ENCODE assay signal across 1 mouse cellular context in the genomic region with DNA sequence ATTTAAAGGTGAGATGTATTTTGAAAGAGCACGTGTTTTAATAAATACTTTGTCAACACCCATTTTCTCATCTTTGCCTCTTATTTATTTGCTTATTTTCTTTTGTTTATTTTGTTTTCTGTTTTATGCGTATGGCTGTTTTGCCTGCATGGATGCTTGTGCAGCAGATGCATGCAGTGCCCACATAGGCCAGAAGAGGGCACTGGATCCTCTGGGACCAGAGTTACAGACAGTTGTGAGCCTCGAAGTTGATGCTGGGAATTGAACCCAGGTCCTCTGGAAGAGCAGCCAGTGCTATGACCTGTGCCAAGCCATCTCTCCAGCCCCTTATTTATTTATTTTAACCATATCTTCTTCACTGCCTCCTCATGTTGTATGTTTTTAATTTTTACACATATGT.
TF ChIP-seq lines count a peak whose summit lies in the region.

No protein-coding gene starts in this region.

TF ChIP-seq in MEL, 35 proteins besides CTCF, POLR2A, EP300 and RAD21:
- no peak for TF ChIP-seq ETS1 (IDR thresholded peaks at IDR 0.05; ENCODE audit: low read depth, low read length)
- no peak for TF ChIP-seq NELFE (IDR thresholded peaks at IDR 0.05; ENCODE audit: low read depth, low read length)
- no peak for TF ChIP-seq MAFK (IDR thresholded peaks at IDR 0.05; ENCODE audit: borderline replicate concordance, low read depth, low read length)
- no peak for TF ChIP-seq MEF2A (IDR thresholded peaks at IDR 0.05; ENCODE audit: extremely low read depth, insufficient replicate concordance, low read depth, low read length, poor library complexity, severe bottlenecking)
- no peak for TF ChIP-seq E2F4 (IDR thresholded peaks at IDR 0.05; ENCODE audit: borderline replicate concordance, low read depth, low read length)
- TF ChIP-seq ZKSCAN1 (IDR thresholded peaks at IDR 0.05; ENCODE audit: low read depth, low read length), result no peak
- TF ChIP-seq SMC3 (IDR thresholded peaks at IDR 0.05; ENCODE audit: low read depth, low read length), result peak; percentile 69
- no peak for TF ChIP-seq POLR2AphosphoS2 (IDR thresholded peaks at IDR 0.05; ENCODE audit: low read length)
- TF ChIP-seq ZMIZ1 (IDR thresholded peaks at IDR 0.05; ENCODE audit: low read depth, low read length), result no peak
- TF ChIP-seq ZC3H11A (IDR thresholded peaks at IDR 0.05; ENCODE audit: low read depth, low read length), result peak; percentile 54
- no peak for TF ChIP-seq POLR2AphosphoS5 (IDR thresholded peaks at IDR 0.05; ENCODE audit: borderline replicate concordance, low read depth, low read length)
- TF ChIP-seq NRF1 (IDR thresholded peaks at IDR 0.05; ENCODE audit: insufficient read depth, low read depth, low read length, poor library complexity, severe bottlenecking), result no peak
- TF ChIP-seq GABPA (IDR thresholded peaks at IDR 0.05; ENCODE audit: low read depth, low read length), result no peak
- TF ChIP-seq GATA1 (IDR thresholded peaks at IDR 0.05; ENCODE audit: low read depth, low read length), result no peak
- no peak for TF ChIP-seq MYB (IDR thresholded peaks at IDR 0.05; ENCODE audit: low read depth, low read length)
- TF ChIP-seq MYC (IDR thresholded peaks at IDR 0.05; ENCODE audit: low read depth, low read length), result no peak
